Mouse (Mus musculus) liver, embryonic 18 days (tissue): ENCODE results near the gene Zfand3. TPM values are rescaled to one million over a fixed set of nuclear protein-coding genes. Genes with fewer than 3 reads are reported as not detected.

Experiments
- polyA plus RNA-seq: library from polyadenylated mRNA; depleted of rRNA; stranded (reverse); fragments of >200 nt; gene quantifications from 2 replicates; pipeline ENCODE4 v1.2.3, GENCODE M21; 2012; rRNA removed

Zfand3 gene
- 29.7 and 33.3 TPM in 2 replicates for polyA plus RNA-seq

DNA sequence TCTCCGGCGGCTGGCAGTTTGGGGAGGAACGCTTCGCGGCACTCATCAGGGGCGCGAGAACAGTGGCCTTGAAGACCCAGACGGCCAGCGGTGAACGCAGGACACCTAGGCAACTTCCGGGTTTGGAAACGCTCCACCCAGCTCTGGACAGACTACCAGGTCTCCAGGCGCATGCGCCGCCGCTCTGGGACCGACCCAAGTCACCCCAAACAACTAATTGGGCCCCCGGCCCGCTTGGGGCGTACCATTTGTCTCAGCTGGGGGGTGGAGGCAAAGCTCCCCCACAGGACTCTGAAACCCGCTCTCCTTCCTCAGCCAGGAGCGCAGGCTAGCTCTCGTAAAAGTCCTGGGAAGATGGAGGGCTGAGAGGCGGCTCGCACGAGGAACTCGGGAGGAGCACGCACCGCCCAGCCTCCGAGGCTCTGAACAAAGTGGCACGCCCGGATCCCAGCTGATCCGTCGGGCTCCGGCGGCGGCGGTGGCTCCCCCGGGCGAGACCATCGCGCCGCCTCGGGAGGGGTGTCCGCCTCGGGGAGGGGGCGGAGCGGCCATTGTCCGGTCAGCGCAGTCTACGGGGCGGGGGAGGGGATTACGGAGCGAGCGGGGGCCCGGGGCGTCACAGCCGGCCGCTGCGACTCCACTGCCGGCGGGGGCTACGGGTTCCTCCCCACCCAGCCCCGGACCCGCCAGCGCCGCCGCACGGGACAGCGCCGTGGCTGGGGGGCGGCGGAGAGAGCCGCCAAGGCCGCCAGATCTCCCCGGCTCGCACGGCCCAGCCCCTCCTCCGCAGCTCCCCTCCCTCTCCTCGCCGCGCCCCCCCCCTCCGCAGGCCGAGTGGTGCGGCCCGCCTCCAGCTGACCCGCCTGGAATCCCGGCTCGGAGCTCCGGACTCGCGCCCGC is at the start of gene Zfand3:
Gene Zfand3, plus strand, starts transcription at position 531 of the 900 bp plus-strand sequence.

GRCm38 (mm10) chr17:29970037-29970555 is 34.4 kb upstream of the Zfand3 start, which contains the start of gene Mdga1:
Gene Mdga1, minus strand, starts transcription at chr17:29970087.

Other genes with a start within 250 kb of the Zfand3 start
- gene Mdga1, start 34.6 kb upstream of the Zfand3 start, polyA plus RNA-seq = 1.8 and 3.3 TPM in 2 replicates